Mouse (Mus musculus): Measurements from ENCODE around the gene Arpc2.

GRCm38 (mm10) chr1:74240832-74241231 is 4.9 kb downstream of the Arpc2 start:
- TF ChIP-seq EP300 (IDR thresholded peaks at IDR 0.05; ENCODE audit: insufficient read depth, low read depth, low read length) = no peak
- TF ChIP-seq CTCF (IDR thresholded peaks at IDR 0.05; ENCODE audit: low read depth, low read length) = no peak
- TF ChIP-seq POLR2A (IDR thresholded peaks at IDR 0.05; ENCODE audit: insufficient read depth, low read length) = no peak

All from ES-Bruce4 (cell line).